Mouse (Mus musculus): ENCODE data around the gene Mark3. TPM values are rescaled to one million over a fixed set of nuclear protein-coding genes. Genes with fewer than 3 reads are reported as not detected.
A peak's percentile ranks its signal among the peaks of the same experiment; 100 is the strongest.

Mark3 gene
- polyA plus RNA-seq, 1 experiment from 2014 or later = 82.3 TPM

DNA sequence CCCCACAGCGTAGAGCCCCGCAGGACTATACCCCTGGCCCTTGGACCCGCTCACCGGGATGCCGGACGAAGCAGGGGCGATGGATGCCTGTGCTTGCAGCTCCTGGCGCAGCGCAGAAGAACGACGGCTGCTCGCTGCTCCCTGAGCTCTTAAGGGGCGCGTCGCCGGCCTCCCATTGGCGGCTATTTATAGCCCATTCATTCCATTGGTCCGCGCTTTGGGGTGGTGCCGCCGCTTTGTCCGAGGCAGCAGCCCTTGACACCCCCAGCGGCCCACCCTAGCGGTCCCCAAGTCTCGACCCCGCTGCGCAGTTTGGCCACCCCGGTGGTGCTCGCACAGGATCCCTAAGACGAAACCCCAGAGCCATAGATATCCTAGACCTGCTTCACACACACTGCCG, 97.9 kb downstream of the Mark3 start, which contains the start of gene Ckb:
TSS of gene Ckb (minus strand) at position 163 of the 400 bp plus-strand sequence.
- H3K9ac ChIP-seq = peak within 1 kb of the TSS; percentile 98
- no peaks in the 10 kb centered on the region for H3K9me3 ChIP-seq
- H3K36me3 ChIP-seq (replicated peaks) = peaks cover 24% of the 10 kb centered on the region
- under 1% methylated on average over 31 of the region's 31 CpGs for WGBS
- H3K4me2 ChIP-seq = peak within 1 kb of the TSS; percentile 97
- peak; percentile 86 for ATAC-seq (ENCODE audit: low FRiP score)
- H3K4me3 ChIP-seq (replicated peaks) = peak within 1 kb of the TSS; percentile 95
- H3K27ac ChIP-seq = peak within 1 kb of the TSS; percentile 92
- peaks cover 35% of the 10 kb centered on the region for H3K4me1 ChIP-seq
- peaks cover 19% of the 10 kb centered on the region; the same call in 1 of the 2 replicates for H3K27me3 ChIP-seq

DNA sequence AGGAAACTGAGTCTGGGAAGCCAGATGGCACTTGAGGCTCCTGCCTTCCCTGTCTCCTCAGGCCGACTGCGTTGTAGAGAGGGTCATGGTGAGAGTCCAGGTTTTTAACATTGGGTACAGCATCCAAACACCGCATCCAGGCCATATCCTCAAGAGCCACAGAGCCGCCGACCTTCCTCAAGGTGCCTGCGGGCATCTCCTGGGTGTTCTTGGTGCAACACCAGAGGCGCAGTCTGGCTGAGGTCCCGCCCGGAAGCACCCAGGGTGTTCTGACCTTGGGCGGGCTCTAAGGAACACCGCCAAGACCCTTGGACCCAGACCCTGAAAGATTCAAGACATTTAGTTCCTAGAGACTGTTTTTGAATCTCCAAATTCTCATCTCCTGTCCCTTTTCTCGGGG, 98.3 kb downstream of the Mark3 start:
- H3K27me3 ChIP-seq = peaks cover 19% of the 10 kb centered on the region; the same call in 1 of the 2 replicates
- peak overlapping the region; percentile 97 for H3K4me2 ChIP-seq
- peaks cover 39% of the 10 kb centered on the region for H3K4me1 ChIP-seq
- H3K9me3 ChIP-seq = no peaks in the 10 kb centered on the region
- peak overlapping the region; percentile 98 for H3K9ac ChIP-seq
- peak overlapping the region; percentile 92 for H3K27ac ChIP-seq
- peaks cover 20% of the 10 kb centered on the region for H3K36me3 ChIP-seq (replicated peaks)
- H3K4me3 ChIP-seq (replicated peaks) = peak overlapping the region; percentile 95
- no peak for ATAC-seq (ENCODE audit: low FRiP score)
- WGBS = 9% methylated on average over 12 of the region's 12 CpGs

DNA sequence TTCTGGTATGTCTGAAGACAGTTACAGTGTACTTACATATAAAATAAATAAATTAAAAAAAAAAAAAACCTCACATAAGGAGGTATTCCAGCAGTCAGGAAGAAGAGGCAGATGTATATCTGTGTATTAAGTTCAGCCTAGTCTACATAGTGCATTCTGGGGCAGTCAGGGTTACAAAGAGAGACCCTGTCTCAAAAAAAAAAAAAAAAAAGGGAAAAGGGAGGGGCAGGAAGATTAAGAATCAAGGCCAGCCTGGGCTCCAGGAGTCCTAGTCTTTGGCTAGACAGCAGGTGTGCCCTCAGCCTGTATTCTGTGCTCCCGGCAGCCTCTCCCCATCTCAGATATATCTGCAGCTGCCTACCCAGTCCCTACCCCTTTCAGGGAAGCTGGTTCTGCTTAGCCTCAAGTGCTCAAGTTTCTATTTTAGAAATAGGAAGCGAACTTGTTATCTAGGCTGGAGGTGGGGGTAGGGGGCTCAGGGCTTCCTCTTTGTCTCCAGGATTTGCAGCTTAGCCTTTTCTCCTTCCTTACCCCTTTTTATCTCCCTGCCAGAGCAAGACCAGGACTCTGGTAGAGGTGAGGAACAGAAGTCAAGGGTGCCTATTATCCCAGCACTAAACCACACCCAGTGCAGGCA, 100.6 kb downstream of the Mark3 start:
- Histone ChIP-seq H3K4me2 (no peak overlapping the region), H3K9me3 (no peaks in the 10 kb centered on the region), H3K4me1 (peaks cover 39% of the 10 kb centered on the region), H3K4me3 (replicated peaks) (no peak overlapping the region), H3K27me3 (peaks cover 19% of the 10 kb centered on the region; the same call in 1 of the 2 replicates), H3K36me3 (replicated peaks) (peaks cover 10% of the 10 kb centered on the region), H3K9ac (no peak overlapping the region), H3K27ac (no peak overlapping the region)
- 69% methylated on average over 2 of the region's 2 CpGs for WGBS
- ATAC-seq (ENCODE audit: low FRiP score) = no peak

DNA sequence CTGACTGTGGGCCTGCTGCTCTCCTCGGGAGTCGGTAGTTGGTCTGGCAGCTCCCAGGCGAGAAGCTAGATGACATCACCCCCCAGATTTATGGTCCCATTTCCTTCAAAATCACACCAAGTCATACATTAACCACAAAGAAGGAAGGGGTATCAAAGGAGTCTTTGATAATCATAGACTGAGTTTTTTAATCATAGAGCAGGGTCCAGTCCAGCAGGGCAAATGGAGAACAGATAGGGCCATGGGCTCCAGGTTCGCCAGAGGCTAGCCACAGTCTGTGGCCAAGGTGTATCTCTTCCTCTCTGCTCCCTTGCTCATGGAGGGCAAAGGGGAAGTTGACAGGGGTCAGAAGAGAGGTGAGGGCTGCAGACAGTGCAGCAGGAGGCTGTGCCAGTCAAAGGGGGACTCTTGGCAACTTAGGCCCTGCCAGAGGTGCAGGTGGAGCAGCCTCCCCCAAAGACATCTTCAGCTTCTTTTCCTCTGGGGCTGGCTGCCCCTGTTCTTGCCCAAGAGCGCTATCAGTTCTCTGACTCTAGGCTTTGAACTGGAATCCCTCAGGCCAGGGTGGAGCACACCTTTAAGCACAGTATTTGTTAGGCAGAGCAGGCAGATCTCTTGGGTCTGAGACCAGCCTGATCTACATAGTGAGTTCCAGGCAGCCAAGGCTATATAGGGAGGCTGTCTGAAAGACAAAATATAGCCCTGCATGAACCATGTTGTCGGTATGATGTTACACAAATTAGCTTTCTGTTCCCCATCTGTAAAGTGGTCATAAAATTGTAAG, 101.7 kb downstream of the Mark3 start:
- Histone ChIP-seq H3K4me3 (replicated peaks) (no peak overlapping the region), H3K4me2 (no peak overlapping the region), H3K27me3 (peaks cover 19% of the 10 kb centered on the region; the same call in 1 of the 2 replicates), H3K4me1 (peaks cover 32% of the 10 kb centered on the region), H3K9me3 (no peaks in the 10 kb centered on the region), H3K36me3 (replicated peaks) (peaks cover 9% of the 10 kb centered on the region), H3K27ac (no peak overlapping the region), H3K9ac (no peak overlapping the region)
- 86% methylated on average over 6 of the region's 6 CpGs for WGBS
- no peak for ATAC-seq (ENCODE audit: low FRiP score)

DNA sequence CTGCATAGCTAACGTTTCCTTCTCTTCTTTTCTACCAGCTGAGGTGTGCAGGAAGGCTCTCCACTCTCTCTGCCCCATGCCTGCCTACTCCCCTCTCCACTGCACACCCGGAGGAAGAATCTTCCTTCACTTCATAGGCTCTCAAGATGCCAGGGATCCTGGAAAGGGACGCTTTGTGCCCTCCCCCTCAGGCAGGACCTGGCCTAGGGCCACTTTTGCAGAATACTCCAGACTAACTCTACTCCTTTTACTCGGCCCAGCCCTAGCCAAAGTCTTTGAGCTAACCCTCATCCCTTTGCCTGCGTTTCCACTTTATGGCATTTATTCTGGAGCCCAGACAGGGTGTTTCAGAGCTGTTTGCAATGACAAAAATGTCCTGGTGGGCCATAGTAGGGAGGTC, 103.1 kb downstream of the Mark3 start:
- H3K4me1 ChIP-seq = peaks cover 32% of the 10 kb centered on the region
- H3K27me3 ChIP-seq = peaks cover 19% of the 10 kb centered on the region; the same call in 1 of the 2 replicates
- 17% methylated on average over 5 of the region's 5 CpGs for WGBS
- H3K4me2 ChIP-seq = peak overlapping the region; percentile 98
- peaks cover 23% of the 10 kb centered on the region for H3K36me3 ChIP-seq (replicated peaks)
- ATAC-seq (ENCODE audit: low FRiP score) = no peak; the same call in 1 of the 2 replicates
- H3K27ac ChIP-seq = peak overlapping the region; percentile 95
- H3K9me3 ChIP-seq = no peaks in the 10 kb centered on the region
- peak overlapping the region; percentile 77 for H3K9ac ChIP-seq
- peak overlapping the region; percentile 84 for H3K4me3 ChIP-seq (replicated peaks)

DNA sequence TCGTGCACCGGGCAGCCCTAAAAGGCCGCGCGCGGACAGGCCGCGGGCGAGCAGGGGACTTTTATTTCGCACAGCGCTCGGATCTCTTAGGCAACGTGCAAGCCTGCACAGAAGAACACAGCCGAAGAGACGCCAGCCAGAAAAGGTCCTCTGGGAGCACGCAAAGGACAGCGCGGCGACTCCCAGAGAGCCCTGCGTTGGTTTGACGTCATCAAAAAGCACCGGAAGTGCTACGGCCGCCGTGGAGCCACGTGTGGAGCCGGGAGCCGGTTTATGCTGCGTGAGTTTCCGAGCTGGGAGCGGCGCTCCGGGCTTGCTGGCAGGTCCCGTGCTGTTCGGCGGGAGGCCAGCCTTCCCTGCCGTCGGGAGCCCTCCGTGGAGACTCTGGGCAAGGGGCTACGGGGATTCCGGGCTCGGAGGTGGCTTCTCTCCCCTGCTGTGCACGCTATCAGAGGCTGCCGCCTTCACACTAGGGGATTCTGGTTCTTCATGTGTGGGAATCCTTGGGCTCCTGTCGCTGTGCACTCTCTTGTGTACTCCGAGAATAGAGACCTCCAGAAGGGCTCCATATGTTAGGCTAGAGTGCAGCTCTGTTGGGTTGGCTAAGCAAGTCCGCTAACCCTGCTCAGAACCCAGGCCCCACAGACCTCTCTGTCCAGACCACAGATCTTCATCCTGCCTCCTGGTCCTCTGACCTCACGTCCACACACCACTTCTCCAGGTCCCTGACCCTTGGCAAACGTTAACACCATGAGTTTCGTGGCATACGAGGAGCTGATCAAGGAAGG, 103.8 kb downstream of the Mark3 start, which contains the start of gene Trmt61a:
TSS of gene Trmt61a (plus strand) at position 224 of the 788 bp plus-strand sequence.
- WGBS = under 1% methylated on average over 51 of the region's 51 CpGs
- H3K27me3 ChIP-seq = peaks cover 16% of the 10 kb centered on the region; the same call in 1 of the 2 replicates
- peak; percentile 92 for ATAC-seq (ENCODE audit: low FRiP score)
- peaks cover 30% of the 10 kb centered on the region for H3K36me3 ChIP-seq (replicated peaks)
- H3K4me2 ChIP-seq = peak within 1 kb of the TSS; percentile 98
- H3K9me3 ChIP-seq = no peaks in the 10 kb centered on the region
- H3K4me3 ChIP-seq (replicated peaks) = peak within 1 kb of the TSS; percentile 84
- H3K27ac ChIP-seq = peak within 1 kb of the TSS; percentile 95
- H3K9ac ChIP-seq = peak within 1 kb of the TSS; percentile 77
- peaks cover 26% of the 10 kb centered on the region for H3K4me1 ChIP-seq

DNA sequence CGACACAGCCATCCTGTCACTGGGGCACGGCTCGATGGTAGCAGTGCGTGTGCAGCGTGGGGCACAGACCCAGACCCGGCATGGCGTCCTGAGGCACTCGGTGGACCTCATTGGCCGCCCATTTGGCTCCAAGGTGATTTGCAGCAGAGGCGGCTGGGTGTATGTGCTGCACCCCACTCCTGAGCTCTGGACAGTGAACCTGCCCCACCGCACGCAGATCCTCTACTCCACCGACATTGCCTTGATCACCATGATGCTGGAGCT, 104.3 kb downstream of the Mark3 start:
- peak overlapping the region; percentile 77 for H3K9ac ChIP-seq
- WGBS = 9% methylated on average over 13 of the region's 13 CpGs
- H3K36me3 ChIP-seq (replicated peaks) = peaks cover 34% of the 10 kb centered on the region
- no peaks in the 10 kb centered on the region for H3K9me3 ChIP-seq
- H3K27me3 ChIP-seq = peaks cover 13% of the 10 kb centered on the region; the same call in 1 of the 2 replicates
- H3K4me2 ChIP-seq = peak overlapping the region; percentile 98
- no peak for ATAC-seq (ENCODE audit: low FRiP score)
- no peak overlapping the region; the same call in 1 of the 2 replicates for H3K27ac ChIP-seq
- peaks cover 24% of the 10 kb centered on the region for H3K4me1 ChIP-seq
- H3K4me3 ChIP-seq (replicated peaks) = peak overlapping the region; percentile 84

DNA sequence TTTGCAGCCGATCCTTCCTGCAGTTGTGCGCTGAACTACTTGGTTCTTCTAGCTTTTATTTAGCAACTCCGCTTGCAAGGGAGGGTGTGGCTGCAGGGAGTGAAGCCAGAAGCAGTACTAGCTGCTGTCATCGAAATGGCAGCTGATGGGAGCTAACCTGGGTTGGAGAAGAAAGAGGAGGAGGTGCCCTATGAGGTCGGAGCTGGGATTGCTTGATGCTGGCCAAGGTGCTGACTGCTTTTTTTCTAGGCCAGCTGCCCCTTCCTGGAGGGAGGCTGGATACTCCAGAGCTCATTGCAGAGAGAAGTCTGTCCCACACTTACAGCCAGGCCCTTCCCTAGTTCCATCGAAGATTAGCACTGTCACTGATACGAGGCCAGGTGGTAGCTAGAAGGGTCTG, 104.7 kb downstream of the Mark3 start:
- peaks cover 38% of the 10 kb centered on the region for H3K36me3 ChIP-seq (replicated peaks)
- peak overlapping the region; percentile 84 for H3K4me3 ChIP-seq (replicated peaks)
- H3K4me1 ChIP-seq = peaks cover 24% of the 10 kb centered on the region
- WGBS = 56% methylated on average over 7 of the region's 7 CpGs
- ATAC-seq (ENCODE audit: low FRiP score) = no peak
- H3K4me2 ChIP-seq = peak overlapping the region; percentile 98
- peak overlapping the region; percentile 77 for H3K9ac ChIP-seq
- H3K27ac ChIP-seq = no peak overlapping the region; the same call in 1 of the 2 replicates
- no peaks in the 10 kb centered on the region for H3K9me3 ChIP-seq
- H3K27me3 ChIP-seq = peaks cover 9% of the 10 kb centered on the region; the same call in 1 of the 2 replicates

DNA sequence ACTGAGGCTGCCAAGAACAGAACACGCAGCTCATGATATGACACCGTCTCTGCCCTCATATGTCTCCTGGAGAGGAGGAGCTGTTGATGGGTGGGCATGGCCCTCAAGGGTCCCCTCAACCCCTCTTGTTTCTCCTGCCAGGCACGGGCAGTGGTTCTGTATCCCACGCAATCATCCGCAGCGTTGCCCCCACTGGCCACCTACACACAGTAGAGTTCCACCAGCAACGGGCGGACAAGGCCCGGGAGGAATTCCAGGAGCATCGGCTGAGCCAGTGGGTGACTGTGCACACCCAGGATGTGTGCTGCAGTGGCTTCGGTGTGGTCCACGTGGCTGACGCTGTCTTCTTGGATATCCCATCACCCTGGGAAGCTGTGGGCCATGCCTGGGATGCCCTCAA, 106.3 kb downstream of the Mark3 start:
- peaks cover 24% of the 10 kb centered on the region for H3K4me1 ChIP-seq
- H3K4me3 ChIP-seq (replicated peaks) = no peak overlapping the region
- 92% methylated on average over 13 of the region's 13 CpGs for WGBS
- peaks cover 42% of the 10 kb centered on the region for H3K36me3 ChIP-seq (replicated peaks)
- no peak for ATAC-seq (ENCODE audit: low FRiP score)
- H3K4me2 ChIP-seq = no peak overlapping the region
- H3K9me3 ChIP-seq = no peaks in the 10 kb centered on the region
- H3K27me3 ChIP-seq = peaks cover under 1% of the 10 kb centered on the region; the same call in 1 of the 2 replicates
- H3K9ac ChIP-seq = 0 out of 2 replicates have a peak overlapping the region, but pooled peaks have one; percentile 25
- no peak overlapping the region for H3K27ac ChIP-seq

DNA sequence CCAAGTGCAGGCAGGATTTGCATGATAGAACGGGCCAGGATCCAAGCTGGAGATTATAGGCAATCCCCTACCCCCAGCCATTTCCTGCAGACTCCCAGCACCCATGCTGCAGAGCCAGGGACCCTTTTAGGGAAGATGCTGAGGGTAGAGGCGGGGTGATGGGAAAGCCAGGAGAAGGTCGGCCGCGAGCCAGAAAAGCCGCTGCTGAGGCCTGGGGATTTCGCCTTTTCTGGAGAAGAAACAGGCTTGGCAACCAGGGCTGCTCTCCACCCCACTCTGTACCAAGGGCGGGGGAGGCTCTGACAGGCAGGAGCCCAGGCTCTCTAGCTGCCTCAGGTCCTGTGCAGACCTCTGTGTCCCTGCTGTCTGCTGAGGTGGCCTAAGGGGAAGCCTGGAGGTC, 107.0 kb downstream of the Mark3 start:
- peaks cover 42% of the 10 kb centered on the region for H3K36me3 ChIP-seq (replicated peaks)
- H3K27me3 ChIP-seq = no peaks in the 10 kb centered on the region
- H3K27ac ChIP-seq = 0 out of 2 replicates have a peak overlapping the region, but pooled peaks have one; percentile 9
- no peak overlapping the region for H3K9ac ChIP-seq
- WGBS = 89% methylated on average over 8 of the region's 8 CpGs
- ATAC-seq (ENCODE audit: low FRiP score) = no peak
- no peaks in the 10 kb centered on the region for H3K9me3 ChIP-seq
- H3K4me2 ChIP-seq = no peak overlapping the region
- no peak overlapping the region for H3K4me3 ChIP-seq (replicated peaks)
- peaks cover 25% of the 10 kb centered on the region for H3K4me1 ChIP-seq

DNA sequence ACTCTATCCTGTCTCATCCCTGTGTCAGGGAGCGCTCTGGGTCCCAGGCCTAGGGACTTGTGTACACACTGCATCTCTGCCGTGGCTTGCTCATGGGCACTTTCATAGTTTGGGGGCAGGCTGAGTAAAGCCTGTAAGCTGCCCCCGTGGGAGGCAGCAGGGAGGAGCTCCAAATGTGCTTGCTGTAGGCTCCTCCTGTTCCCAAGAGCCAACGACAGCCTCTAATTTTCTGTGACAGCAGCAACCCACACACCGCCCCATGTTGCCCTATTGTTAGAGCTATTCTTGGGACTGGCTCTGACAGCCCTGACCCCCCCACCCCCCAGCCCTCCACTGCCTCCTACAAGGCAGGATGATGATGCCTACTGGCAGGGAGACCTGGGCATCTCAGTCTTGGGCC, 107.7 kb downstream of the Mark3 start:
- no peak overlapping the region for H3K9ac ChIP-seq
- WGBS = 86% methylated on average over 5 of the region's 5 CpGs
- peaks cover 42% of the 10 kb centered on the region for H3K36me3 ChIP-seq (replicated peaks)
- no peaks in the 10 kb centered on the region for H3K27me3 ChIP-seq
- no peaks in the 10 kb centered on the region for H3K9me3 ChIP-seq
- 0 out of 2 replicates have a peak overlapping the region, but pooled peaks have one; percentile 13 for H3K27ac ChIP-seq
- H3K4me1 ChIP-seq = peaks cover 31% of the 10 kb centered on the region
- ATAC-seq (ENCODE audit: low FRiP score) = no peak
- no peak overlapping the region for H3K4me2 ChIP-seq
- H3K4me3 ChIP-seq (replicated peaks) = no peak overlapping the region

DNA sequence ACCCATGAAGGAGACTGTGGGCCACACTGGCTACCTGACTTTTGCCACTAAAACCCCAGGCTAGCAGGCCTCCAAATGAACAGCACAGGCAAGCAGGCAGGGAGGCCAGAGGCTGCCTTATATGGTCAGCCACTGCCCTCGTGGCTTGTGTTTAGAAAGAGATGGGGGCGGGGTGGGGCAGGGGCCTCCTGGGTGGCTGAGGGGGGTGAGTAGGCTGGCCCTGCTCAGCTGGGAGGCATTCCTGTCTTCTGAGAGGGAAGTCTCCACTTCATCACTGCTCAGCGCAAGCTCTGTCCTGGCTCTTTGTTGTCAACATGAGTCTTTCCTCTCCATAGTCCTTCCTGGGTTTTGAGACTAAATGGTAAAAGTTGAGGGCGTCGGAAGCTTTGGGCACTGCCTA, 108.5 kb downstream of the Mark3 start:
- Histone ChIP-seq H3K9me3 (no peaks in the 10 kb centered on the region), H3K4me3 (replicated peaks) (no peak overlapping the region), H3K4me1 (peaks cover 33% of the 10 kb centered on the region), H3K36me3 (replicated peaks) (peaks cover 42% of the 10 kb centered on the region), H3K27me3 (no peaks in the 10 kb centered on the region), H3K4me2 (no peak overlapping the region), H3K27ac (no peak overlapping the region; the same call in 1 of the 2 replicates), H3K9ac (no peak overlapping the region)
- WGBS = 75% methylated on average over 5 of the region's 5 CpGs
- no peak for ATAC-seq (ENCODE audit: low FRiP score)

Data from forebrain, embryonic 12.5 days (tissue).